Mouse (Mus musculus) forebrain, embryonic 11.5 days (tissue): Measurements from ENCODE around the gene Etnppl. TPM values are rescaled to one million over a fixed set of nuclear protein-coding genes. Genes with fewer than 3 reads are reported as not detected.
A peak's percentile ranks its signal among the peaks of the same experiment; 100 is the strongest.

Source experiments
- ATAC-seq: fragments of 200-750 bp; cut with Nextera tagmentation; replicated peaks from 2 replicates; pipeline ENCODE4 v1.8.0; 2017; ENCODE audit warnings: moderate TSS enrichment; ENCODE audit not compliant: low FRiP score
- DNase-seq: peaks from one replicate; pipeline ENCODE4 v3.0.0-alpha.2; 2017; ENCODE audit warnings: low spot score
- H3K27ac ChIP-seq: fragments of 300-500 bp; sonication (generic); 2 replicates; pipeline ENCODE4 v1.5.1; 2014; ENCODE audit warnings: low read depth, low read length
- H3K27me3 ChIP-seq: fragments of 300-500 bp; sonication (generic); 2 replicates; pipeline ENCODE4 v1.6.1; 2014; ENCODE audit warnings: mild to moderate bottlenecking, low read length, mixed read lengths; ENCODE audit not compliant: control insufficient read depth, insufficient read depth
- H3K36me3 ChIP-seq: fragments of 300-500 bp; sonication (generic); 2 replicates; pipeline ENCODE4 v1.6.1; 2014; ENCODE audit warnings: mild to moderate bottlenecking, low read length, moderate library complexity, mixed read lengths; ENCODE audit not compliant: control insufficient read depth, insufficient read depth
- H3K4me1 ChIP-seq: fragments of 300-500 bp; sonication (generic); replicated peaks from 2 replicates; pipeline ENCODE4 v1.6.1; 2014; ENCODE audit warnings: low read length, mixed read lengths; ENCODE audit not compliant: control insufficient read depth, insufficient read depth
- H3K4me2 ChIP-seq: fragments of 300-500 bp; sonication (generic); 2 replicates; pipeline ENCODE4 v1.6.1; 2014; ENCODE audit warnings: low read depth, mild to moderate bottlenecking, low read length, moderate library complexity, mixed read lengths; ENCODE audit not compliant: severe bottlenecking
- H3K4me3 ChIP-seq: fragments of 300-500 bp; sonication (generic); 2 replicates; pipeline ENCODE4 v1.5.1; 2014; ENCODE audit warnings: low read depth, low read length
- H3K9ac ChIP-seq: fragments of 300-500 bp; sonication (generic); 2 replicates; pipeline ENCODE4 v1.6.1; 2014; ENCODE audit warnings: low read length
- H3K9me3 ChIP-seq: fragments of 300-500 bp; sonication (generic); 2 replicates; pipeline ENCODE4 v1.6.1; 2016; ENCODE audit warnings: low read length, mixed read lengths; ENCODE audit not compliant: control insufficient read depth
- WGBS: fragments of 180-500 bp; shearing (Covaris S2); extraction: QIAGEN DNeasy Blood & Tissue Kit; methylation state at CpG from one replicate; pipeline ENCODE4 v1.1.7; 2014; 5-methylcytosine and 5-hydroxymethylcytosine counted together
- polyA plus RNA-seq: library from polyadenylated mRNA; unstranded; fragments of >200 nt; fragmentation: Nextera tagmentation; extraction: Ambion mirVana; gene quantifications from 2 replicates; pipeline ENCODE4 v1.2.1, GENCODE M21; 2014

Etnppl gene
- polyA plus RNA-seq, 1 experiment from 2014 or later, result not detected

DNA sequence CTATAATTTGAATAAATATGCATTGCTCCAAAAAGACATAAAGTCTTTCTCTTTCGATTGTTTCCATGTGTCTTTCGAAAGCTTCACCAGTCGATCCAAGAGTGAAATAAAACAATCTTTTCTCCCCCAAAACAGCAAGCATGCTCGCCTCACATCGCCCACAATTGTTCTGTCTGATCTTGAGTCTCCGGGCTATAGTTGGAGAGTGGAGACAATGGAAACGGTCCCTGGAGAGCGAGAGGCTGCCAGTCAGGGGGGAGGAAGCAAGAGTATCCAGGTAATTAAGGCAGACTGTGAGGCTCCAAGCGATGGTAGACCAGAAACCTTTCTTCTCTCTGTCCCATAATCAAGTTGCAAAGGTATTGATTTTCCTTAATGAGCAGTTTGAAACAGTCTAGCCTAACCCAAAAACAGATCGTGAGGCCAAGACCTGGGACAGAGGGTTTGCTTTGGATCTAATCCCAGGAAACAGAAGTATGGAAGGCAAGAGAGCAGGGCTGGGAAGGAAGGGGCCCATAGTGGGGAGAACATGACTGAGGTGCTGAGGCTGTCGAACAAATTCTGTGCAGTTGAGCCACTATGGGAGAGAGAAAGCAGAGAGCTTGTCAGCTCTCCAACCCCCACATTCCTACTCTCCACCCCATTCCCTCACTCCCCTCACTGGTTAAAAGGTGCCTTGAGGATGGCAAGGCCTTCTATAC is 29.0 kb downstream of the Etnppl start:
- H3K4me2 ChIP-seq, result no peak overlapping the region
- no peak overlapping the region for H3K27ac ChIP-seq
- no peak overlapping the region for H3K4me3 ChIP-seq
- no peaks in the 10 kb centered on the region for H3K4me1 ChIP-seq
- no peaks in the 10 kb centered on the region for H3K27me3 ChIP-seq
- no peak for ATAC-seq
- DNase-seq, result no peak
- no peak overlapping the region for H3K9ac ChIP-seq
- WGBS, result 64% methylated on average over 11 of the region's 11 CpGs
- no peaks in the 10 kb centered on the region for H3K9me3 ChIP-seq
- no peaks in the 10 kb centered on the region for H3K36me3 ChIP-seq

DNA sequence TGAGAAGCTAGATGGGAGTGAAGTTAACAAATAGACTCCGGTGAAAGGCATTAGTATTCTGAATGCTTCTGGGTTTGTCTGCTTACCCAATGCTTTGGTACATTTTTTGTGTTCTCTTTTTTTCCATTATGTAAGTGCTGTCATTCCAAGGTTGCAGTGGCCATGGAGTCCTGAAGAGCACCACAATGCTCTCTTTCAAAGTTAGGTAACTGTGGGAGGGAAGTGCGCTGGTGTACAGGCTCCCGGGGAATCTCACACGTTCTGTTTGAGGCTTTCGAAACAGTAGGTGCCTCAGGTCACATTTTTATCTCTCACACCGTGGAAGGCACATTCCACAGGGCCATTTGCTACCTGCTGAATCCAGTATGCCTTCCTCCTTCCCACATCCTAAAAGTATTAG is 32.3 kb downstream of the Etnppl start:
- H3K36me3 ChIP-seq, result no peaks in the 10 kb centered on the region
- H3K4me3 ChIP-seq, result no peak overlapping the region
- ATAC-seq (no peak), DNase-seq (no peak)
- no peak overlapping the region for H3K9ac ChIP-seq
- H3K4me2 ChIP-seq, result no peak overlapping the region
- no peak overlapping the region for H3K27ac ChIP-seq
- no peaks in the 10 kb centered on the region for H3K4me1 ChIP-seq
- no peaks in the 10 kb centered on the region for H3K9me3 ChIP-seq
- 74% methylated on average over 6 of the region's 6 CpGs for WGBS
- H3K27me3 ChIP-seq, result no peaks in the 10 kb centered on the region

DNA sequence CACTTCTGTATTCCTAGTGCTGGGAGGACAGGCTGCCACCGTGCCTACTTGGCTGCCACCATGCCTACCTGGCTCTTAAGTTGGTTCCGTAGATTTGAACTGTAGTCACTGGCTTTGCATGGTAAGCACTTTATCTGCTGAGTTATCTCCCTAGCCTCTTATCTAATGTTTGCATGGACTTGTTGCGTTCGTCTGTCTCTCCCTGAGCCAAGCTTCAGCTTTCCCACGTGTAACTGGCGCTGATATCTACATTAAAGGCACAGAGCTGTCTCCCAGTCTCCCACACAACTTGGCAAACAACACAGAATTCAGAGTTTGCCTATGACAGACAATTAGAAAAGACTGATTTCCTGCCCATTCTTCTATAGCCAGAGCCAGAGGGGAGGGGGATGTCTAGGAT is 43.4 kb downstream of the Etnppl start:
- WGBS, result 89% methylated on average over 6 of the region's 6 CpGs
- ATAC-seq (no peak), DNase-seq (no peak)
- Histone ChIP-seq H3K27ac (no peak overlapping the region), H3K4me2 (no peak overlapping the region), H3K4me1 (no peaks in the 10 kb centered on the region), H3K27me3 (no peaks in the 10 kb centered on the region), H3K9ac (no peak overlapping the region), H3K36me3 (no peaks in the 10 kb centered on the region), H3K9me3 (no peaks in the 10 kb centered on the region), H3K4me3 (no peak overlapping the region)

DNA sequence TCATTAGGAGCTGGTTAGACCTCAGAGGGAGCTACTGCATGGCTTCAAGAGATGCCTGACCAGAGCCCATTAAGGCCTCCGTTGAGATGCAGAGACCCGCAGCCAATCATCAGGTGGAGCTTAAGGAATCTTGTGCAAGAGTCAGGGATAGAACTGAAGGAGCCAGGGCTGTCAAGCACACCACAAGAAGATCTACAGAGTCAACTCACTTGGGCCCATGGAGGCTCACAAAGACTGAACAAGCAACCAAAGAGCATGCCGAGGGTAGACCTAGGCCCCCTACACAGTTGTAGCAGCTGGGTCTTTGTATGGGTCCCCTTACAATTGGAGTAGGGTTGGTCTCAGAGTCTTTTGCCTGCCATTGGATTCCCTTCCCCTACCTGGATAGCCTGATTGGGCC is 45.2 kb downstream of the Etnppl start:
- ATAC-seq, result no peak
- Histone ChIP-seq H3K4me2 (no peak overlapping the region), H3K27ac (no peak overlapping the region)

DNA sequence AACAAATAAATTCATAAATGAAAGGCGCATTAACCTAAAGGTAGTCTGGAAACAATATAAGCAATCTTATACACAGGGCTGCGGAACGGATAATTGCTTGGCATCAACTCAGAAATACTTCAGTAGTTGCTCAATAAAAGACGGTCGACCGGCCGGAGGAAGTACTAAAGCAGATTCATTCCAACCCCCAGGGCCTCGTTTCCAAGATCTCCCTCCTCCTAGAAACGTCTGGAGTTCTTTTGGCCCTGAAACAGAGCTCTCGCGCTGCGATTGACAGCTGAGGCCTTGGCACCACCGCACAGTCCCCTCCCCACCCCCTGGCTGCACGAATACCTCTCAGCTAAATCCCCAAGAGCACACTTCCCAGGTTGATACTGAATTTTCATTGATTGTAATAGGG is 54.0 kb downstream of the Etnppl start:
- Histone ChIP-seq H3K4me3 (no peak overlapping the region), H3K27me3 (no peaks in the 10 kb centered on the region), H3K36me3 (no peaks in the 10 kb centered on the region), H3K4me1 (no peaks in the 10 kb centered on the region), H3K9ac (no peak overlapping the region), H3K4me2 (no peak overlapping the region), H3K9me3 (no peaks in the 10 kb centered on the region), H3K27ac (no peak overlapping the region)
- ATAC-seq, result no peak
- DNase-seq, result no peak
- 74% methylated on average over 14 of the region's 14 CpGs for whole genome bisulfite sequencing

More for the DNA sequence above, 45.2 kb downstream of the Etnppl start:
- no peak overlapping the region for H3K4me3 ChIP-seq
- no peak overlapping the region for H3K9ac ChIP-seq
- H3K36me3 ChIP-seq, result no peaks in the 10 kb centered on the region
- no peaks in the 10 kb centered on the region for H3K4me1 ChIP-seq
- WGBS, result 90% methylated on average over 3 of the region's 3 CpGs
- no peaks in the 10 kb centered on the region for H3K9me3 ChIP-seq
- H3K27me3 ChIP-seq, result no peaks in the 10 kb centered on the region
- no peak for DNase-seq

DNA sequence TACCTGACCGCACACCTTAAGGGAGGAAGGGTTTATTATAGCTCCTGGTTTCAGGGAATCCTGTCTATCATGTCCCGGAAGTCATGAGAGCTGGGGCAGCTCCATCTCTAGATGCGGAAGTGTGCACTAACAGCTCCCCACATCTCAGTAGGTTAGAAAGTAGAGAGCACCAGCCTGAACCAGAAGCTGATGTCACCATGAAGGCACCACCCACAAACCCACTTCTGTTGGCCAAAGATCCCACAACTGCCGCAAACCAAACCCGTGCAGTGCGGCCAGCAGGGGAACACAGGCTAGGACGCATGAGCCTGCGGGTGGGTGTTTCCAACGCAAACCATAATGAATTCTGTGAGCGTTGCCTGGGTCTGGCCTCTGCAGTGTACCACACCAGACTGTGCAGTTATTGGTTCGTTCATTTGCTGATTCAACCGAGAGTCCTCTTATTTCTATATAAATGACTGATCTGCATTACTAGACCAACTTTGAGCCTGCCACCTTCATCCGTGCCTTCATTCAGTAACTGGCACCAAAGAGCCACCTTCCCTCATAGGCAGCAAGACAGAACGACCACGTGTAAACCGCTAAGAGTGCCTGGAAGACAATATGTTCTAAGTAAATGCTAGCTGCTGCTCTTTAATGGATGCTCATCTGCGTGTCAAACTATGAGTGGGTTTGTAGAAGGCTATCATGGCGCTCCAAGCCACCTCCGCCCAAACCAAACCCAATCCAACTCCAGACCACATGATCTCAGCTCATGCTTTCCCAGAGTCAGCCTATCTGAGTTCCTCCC is 60.6 kb downstream of the Etnppl start:
- DNase-seq (peak; percentile 42), ATAC-seq (no peak)
- Histone ChIP-seq H3K4me2 (no peak overlapping the region), H3K36me3 (no peaks in the 10 kb centered on the region), H3K27ac (no peak overlapping the region), H3K4me3 (no peak overlapping the region), H3K9me3 (no peaks in the 10 kb centered on the region), H3K4me1 (no peaks in the 10 kb centered on the region), H3K9ac (no peak overlapping the region), H3K27me3 (no peaks in the 10 kb centered on the region)
- 92% methylated on average over 19 of the region's 19 CpGs for WGBS

DNA sequence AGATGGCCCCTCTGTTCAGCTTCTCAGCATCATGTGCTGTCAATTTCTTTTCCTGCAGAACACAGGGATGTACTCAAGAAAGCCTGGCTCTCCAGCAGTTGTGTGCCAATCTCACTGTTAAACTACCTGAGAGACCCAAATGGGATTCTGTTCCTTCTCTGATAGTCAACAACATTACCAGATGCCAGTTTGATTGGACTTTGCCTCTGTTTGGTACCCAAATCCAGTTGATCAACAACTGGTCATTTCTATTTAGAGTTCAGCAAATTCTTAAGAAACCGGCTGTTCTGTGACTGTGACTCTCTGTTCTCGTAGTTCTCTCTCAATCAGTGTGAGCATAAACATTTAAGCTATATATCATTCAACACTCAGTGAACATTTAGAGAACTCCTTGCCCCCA is 64.0 kb downstream of the Etnppl start:
- Histone ChIP-seq H3K4me1 (no peaks in the 10 kb centered on the region), H3K27ac (no peak overlapping the region), H3K27me3 (no peaks in the 10 kb centered on the region), H3K4me2 (no peak overlapping the region), H3K9ac (no peak overlapping the region), H3K4me3 (no peak overlapping the region), H3K36me3 (no peaks in the 10 kb centered on the region), H3K9me3 (no peaks in the 10 kb centered on the region)
- WGBS, result 97% methylated on average over 2 of the region's 2 CpGs
- no peak for ATAC-seq
- no peak for DNase-seq

DNA sequence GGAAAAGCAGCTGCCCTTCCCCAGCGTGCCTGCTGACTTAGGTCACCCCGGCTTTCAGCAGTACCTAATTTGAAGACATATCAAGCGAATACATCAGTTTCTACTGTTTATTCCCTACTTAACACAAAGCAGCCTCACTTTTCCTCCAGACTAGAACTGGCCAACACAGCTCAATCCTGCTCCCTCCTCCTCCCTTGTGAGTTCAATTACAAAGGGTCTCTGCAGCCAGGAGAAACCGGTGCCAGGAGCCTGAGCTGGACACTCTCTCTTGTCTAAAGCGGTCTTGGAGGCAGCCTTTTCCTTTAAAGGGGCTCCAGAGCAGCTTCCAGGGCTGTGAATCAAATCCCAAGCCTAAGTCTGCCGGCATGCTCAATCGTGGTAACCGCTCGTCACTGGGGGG is 64.9 kb downstream of the Etnppl start:
- Histone ChIP-seq H3K27ac (no peak overlapping the region), H3K9ac (no peak overlapping the region), H3K27me3 (no peaks in the 10 kb centered on the region), H3K36me3 (no peaks in the 10 kb centered on the region), H3K9me3 (no peaks in the 10 kb centered on the region), H3K4me1 (no peaks in the 10 kb centered on the region), H3K4me2 (no peak overlapping the region), H3K4me3 (no peak overlapping the region)
- 87% methylated on average over 9 of the region's 9 CpGs for WGBS
- no peak for DNase-seq
- no peak for ATAC-seq

DNA sequence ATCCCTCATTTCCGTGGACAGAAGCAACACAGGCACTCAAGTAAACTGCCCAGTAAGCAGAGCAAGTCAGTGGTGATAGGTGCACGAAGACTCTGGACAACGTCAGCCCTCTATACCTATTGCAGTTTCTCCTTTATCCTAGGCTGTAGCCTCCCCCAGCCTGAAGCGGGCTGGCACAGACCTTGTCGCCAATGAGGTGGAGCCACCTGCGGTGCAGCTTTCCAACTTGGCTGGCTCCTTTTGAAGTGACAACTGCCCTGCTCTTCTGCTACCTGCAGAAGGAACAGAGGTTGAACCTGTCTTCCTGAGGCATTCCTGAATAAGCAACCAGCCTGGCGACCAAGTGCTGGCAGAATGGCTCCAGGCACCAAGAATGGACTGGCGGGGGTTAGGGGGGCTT is 66.6 kb downstream of the Etnppl start:
- no peak for DNase-seq

More for the DNA sequence above, 66.6 kb downstream of the Etnppl start:
- no peaks in the 10 kb centered on the region for H3K9me3 ChIP-seq
- WGBS, result 77% methylated on average over 8 of the region's 8 CpGs
- ATAC-seq, result no peak
- H3K4me1 ChIP-seq, result no peaks in the 10 kb centered on the region
- no peak overlapping the region for H3K4me3 ChIP-seq
- H3K27me3 ChIP-seq, result no peaks in the 10 kb centered on the region
- H3K4me2 ChIP-seq, result no peak overlapping the region
- H3K36me3 ChIP-seq, result no peaks in the 10 kb centered on the region
- no peak overlapping the region for H3K9ac ChIP-seq
- H3K27ac ChIP-seq, result no peak overlapping the region
